In the genomic region with DNA sequence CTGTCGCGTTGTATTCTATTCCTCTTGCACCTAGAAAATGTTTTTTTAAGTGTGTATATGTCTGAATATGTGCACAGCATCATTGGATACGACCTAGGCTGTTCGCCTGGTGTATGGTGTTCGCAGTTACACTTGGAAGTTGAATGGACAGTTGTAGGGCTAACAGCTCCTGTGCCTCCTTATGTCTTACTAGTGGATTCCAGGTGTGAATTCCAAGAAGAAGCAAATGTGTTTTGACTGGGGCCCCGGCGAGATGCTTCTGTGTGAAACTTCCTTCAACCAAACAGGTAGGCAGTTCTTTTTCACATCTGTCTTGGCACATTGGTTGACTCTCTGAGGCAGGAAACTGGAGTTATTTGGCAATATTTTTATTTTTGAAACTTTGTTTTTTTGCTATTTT, we compare ENCODE assay signal across 8 mouse cellular contexts. TPM values are rescaled to one million over a fixed set of nuclear protein-coding genes. Genes with fewer than 3 reads are reported as not detected.
A peak's percentile ranks its signal among the peaks of the same experiment; 100 is the strongest.
DNase-seq lines count a peak whose midpoint lies in the region; ATAC-seq and TF ChIP-seq lines count a peak whose summit lies in the region.

No protein-coding gene starts in this region.

- 13% methylated on average over 7 of the region's 7 CpGs for WGBS in heart, embryonic 15.5 days
- 21% methylated on average over 7 of the region's 7 CpGs for WGBS in hindbrain, embryonic 12.5 days
- WGBS in midbrain, embryonic 12.5 days: 21% methylated on average over 7 of the region's 7 CpGs

- no peak for TF ChIP-seq CTCF in MEL (IDR thresholded peaks at IDR 0.05 in 2 of 3, conservative IDR thresholded peaks at IDR 0.05 in 1 of 3; ENCODE audit: control insufficient read depth in 1 of 3, insufficient read depth in 1 of 3, low read depth in 2 of 3, low read length in 3 of 3, poor library complexity in 1 of 3, severe bottlenecking in 1 of 3)

- H3K36me3 ChIP-seq in heart, embryonic 15.5 days: peaks cover 34% of the 10 kb centered on the region
- peaks cover 16 to 19% of the 10 kb centered on the region in 2 experiments for H3K36me3 ChIP-seq in MEL (ENCODE audit: control insufficient read depth in 1 of 2, insufficient read depth in 2 of 2, low read length in 2 of 2)
- peaks cover 34% of the 10 kb centered on the region for H3K36me3 ChIP-seq in hindbrain, embryonic 12.5 days
- H3K36me3 ChIP-seq in midbrain, embryonic 12.5 days: peaks cover 39% of the 10 kb centered on the region

- no peak for ATAC-seq in heart, embryonic 15.5 days (replicated peaks; ENCODE audit: insufficient number of reproducible peaks, insufficient read depth, low FRiP score, low read depth)
- no peak for ATAC-seq in hindbrain, embryonic 12.5 days (ENCODE audit: low FRiP score)
- no peak for ATAC-seq in midbrain, embryonic 12.5 days (ENCODE audit: low FRiP score, low read depth)

- peaks cover 36% of the 10 kb centered on the region for H3K79me2 ChIP-seq in MEL (ENCODE audit: control insufficient read depth, insufficient read depth, low read length, poor library complexity)

- peak overlapping the region; percentile 68 for H3K4me2 ChIP-seq in heart, embryonic 15.5 days
- H3K4me2 ChIP-seq in hindbrain, embryonic 12.5 days (replicated peaks): peak overlapping the region; percentile 64
- H3K4me2 ChIP-seq in midbrain, embryonic 12.5 days (replicated peaks): peak overlapping the region; percentile 86

- no peak overlapping the region for H3K27ac ChIP-seq in heart, embryonic 15.5 days
- peak overlapping the region; percentile 50 for H3K27ac ChIP-seq in MEL (ENCODE audit: control insufficient read depth, low read depth, low read length)
- no peak overlapping the region for H3K27ac ChIP-seq in hindbrain, embryonic 12.5 days
- no peak overlapping the region for H3K27ac ChIP-seq in midbrain, embryonic 12.5 days (replicated peaks)

- TF ChIP-seq RAD21 in MEL (IDR thresholded peaks at IDR 0.05; ENCODE audit: low read depth, low read length): no peak

- peak overlapping the region; percentile 78 for H3K4me3 ChIP-seq in heart, embryonic 15.5 days
- H3K4me3 ChIP-seq in MEL (ENCODE audit: control insufficient read depth in 1 of 2, insufficient read depth in 1 of 2, low read depth in 2 of 2, low read length in 2 of 2): peak overlapping the region; percentile 71 to 75
- H3K4me3 ChIP-seq in hindbrain, embryonic 12.5 days: peak overlapping the region; percentile 74
- peak overlapping the region; percentile 88 for H3K4me3 ChIP-seq in midbrain, embryonic 12.5 days

- no peak for DNase-seq in heart, adult 11 months
- peak; percentile 59 for DNase-seq in MEL (ENCODE audit: low read depth, low spot score)
- no peak for DNase-seq in right cerebral cortex, postnatal 10 days (ENCODE audit: low spot score in 2 of 2)
- no peak for DNase-seq in cerebellum, postnatal 10 days
- DNase-seq in thymus, postnatal 25 days: no peak

- peak overlapping the region; percentile 67 for H3K9ac ChIP-seq in heart, embryonic 15.5 days
- peak overlapping the region; percentile 76 for H3K9ac ChIP-seq in MEL (ENCODE audit: control insufficient read depth, low read depth, low read length, poor library complexity, severe bottlenecking)
- peak overlapping the region; percentile 72 for H3K9ac ChIP-seq in hindbrain, embryonic 12.5 days
- H3K9ac ChIP-seq in midbrain, embryonic 12.5 days (replicated peaks): peak overlapping the region; percentile 83

- TF ChIP-seq POLR2A in MEL (IDR thresholded peaks at IDR 0.05; ENCODE audit: control insufficient read depth in 1 of 2, insufficient read depth in 1 of 2, low read depth in 1 of 2, low read length in 2 of 2, poor library complexity in 1 of 2): no peak

- H3K9me3 ChIP-seq in heart, embryonic 15.5 days (replicated peaks): no peaks in the 10 kb centered on the region
- no peaks in the 10 kb centered on the region for H3K9me3 ChIP-seq in MEL (replicated peaks; ENCODE audit: insufficient read depth, low read length)
- H3K9me3 ChIP-seq in hindbrain, embryonic 12.5 days (replicated peaks): no peaks in the 10 kb centered on the region
- no peaks in the 10 kb centered on the region for H3K9me3 ChIP-seq in midbrain, embryonic 12.5 days

- TF ChIP-seq EP300 in MEL (IDR thresholded peaks at IDR 0.05; ENCODE audit: low read depth in 1 of 2, low read length in 2 of 2): no peak

- H3K4me1 ChIP-seq in heart, embryonic 15.5 days (replicated peaks): peaks cover 11% of the 10 kb centered on the region
- peaks cover 0 to 12% of the 10 kb centered on the region in 2 experiments; a peak in 2 of 4 replicates for H3K4me1 ChIP-seq in MEL (ENCODE audit: control insufficient read depth in 1 of 2, insufficient read depth in 2 of 2, low read length in 2 of 2)
- peaks cover 12% of the 10 kb centered on the region for H3K4me1 ChIP-seq in hindbrain, embryonic 12.5 days
- H3K4me1 ChIP-seq in midbrain, embryonic 12.5 days: peaks cover 13% of the 10 kb centered on the region

- H3K27me3 ChIP-seq in heart, embryonic 15.5 days: no peaks in the 10 kb centered on the region
- H3K27me3 ChIP-seq in MEL (ENCODE audit: control insufficient read depth in 1 of 2, insufficient read depth in 2 of 2, low read length in 2 of 2): no peaks in the 10 kb centered on the region
- H3K27me3 ChIP-seq in hindbrain, embryonic 12.5 days: no peaks in the 10 kb centered on the region
- H3K27me3 ChIP-seq in midbrain, embryonic 12.5 days: no peaks in the 10 kb centered on the region

TF ChIP-seq in MEL, 35 proteins besides CTCF, POLR2A, EP300 and RAD21:
- TF ChIP-seq SIN3A (IDR thresholded peaks at IDR 0.05; ENCODE audit: low read length): no peak
- no peak for TF ChIP-seq HCFC1 (IDR thresholded peaks at IDR 0.05; ENCODE audit: low read depth, low read length)
- TF ChIP-seq MAZ (IDR thresholded peaks at IDR 0.05; ENCODE audit: low read depth, low read length): no peak
- 0 out of 2 replicates have a peak, but pooled peaks have one; percentile 50 for TF ChIP-seq CHD1 (IDR thresholded peaks at IDR 0.05; ENCODE audit: low read depth, low read length)
- no peak for TF ChIP-seq MAX (IDR thresholded peaks at IDR 0.05; ENCODE audit: low read length)

RNA-seq across cellular contexts. Expression of gene Nup85, which starts 0.7 kb away (rescaled TPM):
- 80.8 and 105 TPM in 2 replicates for polyA plus RNA-seq in heart, embryonic 15.5 days (2015; fragmentation: Nextera tagmentation; extraction: Ambion mirVana)
- 338 and 362 TPM in 2 replicates for total RNA-seq in MEL (2012; rRNA removed)
- polyA plus RNA-seq in MEL (2012; ENCODE audit: insufficient read depth in 1 of 2, insufficient read length in 2 of 2, low read depth in 1 of 2, low replicate concordance in 2 of 2, missing spikeins in 1 of 2): 100 to 1,000 TPM in 1 of 2 experiments, not detected in 1; 370 TPM
- polyA plus RNA-seq in hindbrain, embryonic 12.5 days (2016; fragmentation: Nextera tagmentation; extraction: Ambion mirVana): 139 and 144 TPM in 2 replicates
- polyA plus RNA-seq in midbrain, embryonic 12.5 days (2016; fragmentation: Nextera tagmentation; extraction: Ambion mirVana): 168 and 172 TPM in 2 replicates

RNA-seq across cellular contexts. Expression of gene Sumo2, which starts 28.9 kb away (rescaled TPM):
- 566 and 571 TPM in 2 replicates for polyA plus RNA-seq in heart, embryonic 15.5 days (2015; fragmentation: Nextera tagmentation; extraction: Ambion mirVana)
- 653 and 657 TPM in 2 replicates for total RNA-seq in MEL (2012; rRNA removed)
- polyA plus RNA-seq in MEL (2012; ENCODE audit: insufficient read depth in 1 of 2, insufficient read length in 2 of 2, low read depth in 1 of 2, low replicate concordance in 2 of 2, missing spikeins in 1 of 2): 100 to 1,000 TPM in 1 of 2 experiments, not detected in 1; 556 TPM
- 1,185 and 1,202 TPM in 2 replicates for polyA plus RNA-seq in hindbrain, embryonic 12.5 days (2016; fragmentation: Nextera tagmentation; extraction: Ambion mirVana)
- polyA plus RNA-seq in midbrain, embryonic 12.5 days (2016; fragmentation: Nextera tagmentation; extraction: Ambion mirVana): 1,412 and 1,429 TPM in 2 replicates

RNA-seq across cellular contexts. Expression of gene Mrps7, which starts 38.8 kb away (rescaled TPM):
- 76.2 and 80.1 TPM in 2 replicates for polyA plus RNA-seq in heart, embryonic 15.5 days (2015; fragmentation: Nextera tagmentation; extraction: Ambion mirVana)
- total RNA-seq in MEL (2012; rRNA removed): 138 and 157 TPM in 2 replicates
- polyA plus RNA-seq in MEL (2012; ENCODE audit: insufficient read depth in 1 of 2, insufficient read length in 2 of 2, low read depth in 1 of 2, low replicate concordance in 2 of 2, missing spikeins in 1 of 2): 100 to 1,000 TPM; 106 to 199 TPM
- polyA plus RNA-seq in hindbrain, embryonic 12.5 days (2016; fragmentation: Nextera tagmentation; extraction: Ambion mirVana): 86.0 and 86.6 TPM in 2 replicates
- polyA plus RNA-seq in midbrain, embryonic 12.5 days (2016; fragmentation: Nextera tagmentation; extraction: Ambion mirVana): 85.7 and 89.0 TPM in 2 replicates

RNA-seq across cellular contexts. Expression of gene Gga3, which starts 38.9 kb away (rescaled TPM):
- polyA plus RNA-seq in heart, embryonic 15.5 days (2015; fragmentation: Nextera tagmentation; extraction: Ambion mirVana): 13.7 and 16.3 TPM in 2 replicates
- 24.0 and 28.6 TPM in 2 replicates for total RNA-seq in MEL (2012; rRNA removed)
- 10 to 100 TPM in 1 of 2 experiments, not detected in 1; 59.9 TPM for polyA plus RNA-seq in MEL (2012; ENCODE audit: insufficient read depth in 1 of 2, insufficient read length in 2 of 2, low read depth in 1 of 2, low replicate concordance in 2 of 2, missing spikeins in 1 of 2)
- 30.3 and 33.7 TPM in 2 replicates for polyA plus RNA-seq in hindbrain, embryonic 12.5 days (2016; fragmentation: Nextera tagmentation; extraction: Ambion mirVana)
- polyA plus RNA-seq in midbrain, embryonic 12.5 days (2016; fragmentation: Nextera tagmentation; extraction: Ambion mirVana): 34.6 and 37.2 TPM in 2 replicates

RNA-seq across cellular contexts. Expression of gene Mif4gd, which starts 47.8 kb away (rescaled TPM):
- polyA plus RNA-seq in heart, embryonic 15.5 days (2015; fragmentation: Nextera tagmentation; extraction: Ambion mirVana): 30.2 and 34.5 TPM in 2 replicates
- total RNA-seq in MEL (2012; rRNA removed): 42.0 and 52.0 TPM in 2 replicates
- 10 to 100 TPM in 1 of 2 experiments, not detected in 1; 62.9 TPM for polyA plus RNA-seq in MEL (2012; ENCODE audit: insufficient read depth in 1 of 2, insufficient read length in 2 of 2, low read depth in 1 of 2, low replicate concordance in 2 of 2, missing spikeins in 1 of 2)
- 12.0 and 12.4 TPM in 2 replicates for polyA plus RNA-seq in hindbrain, embryonic 12.5 days (2016; fragmentation: Nextera tagmentation; extraction: Ambion mirVana)
- 12.2 and 15.1 TPM in 2 replicates for polyA plus RNA-seq in midbrain, embryonic 12.5 days (2016; fragmentation: Nextera tagmentation; extraction: Ambion mirVana)
